Mouse (Mus musculus): ENCODE measurements around the gene Foxl1. TPM values are rescaled to one million over a fixed set of nuclear protein-coding genes. Genes with fewer than 3 reads are reported as not detected.
"Not testable (repeated sequence)": the region's sequence is repeated elsewhere in the genome, so short reads cannot be mapped to it uniquely, and the experiment has no call there.

The Foxl1 gene
- polyA plus RNA-seq, 1 experiment from 2014 or later = 0.52 TPM

DNA sequence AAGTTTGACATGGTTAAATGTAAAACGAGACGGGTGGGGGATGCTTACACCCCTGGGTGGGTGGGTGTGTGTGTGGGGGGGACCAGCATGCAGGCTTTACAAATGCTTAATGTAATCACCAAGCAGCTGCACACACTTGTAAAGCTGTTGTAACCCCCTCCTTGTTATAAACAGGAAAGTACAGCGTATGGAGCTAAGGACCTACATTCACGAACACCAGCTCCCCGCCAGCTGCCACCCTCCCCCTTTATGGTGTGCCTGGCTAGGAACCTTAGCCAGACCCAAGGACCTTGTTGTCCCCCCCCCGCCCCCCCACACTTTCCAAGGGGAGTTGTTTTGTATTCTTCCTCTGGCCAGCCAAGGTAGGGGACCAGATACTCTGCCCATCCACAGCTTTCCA is 1.0 kb upstream of the Foxl1 start:
- ATAC-seq (ENCODE audit: extremely low read depth, insufficient number of reproducible peaks, low FRiP score, low TSS enrichment) = no peak
- Histone ChIP-seq H3K4me1 (peaks cover 58% of the 10 kb centered on the region), H3K9ac (peak overlapping the region; percentile 33; the same call in 1 of the 2 replicates), H3K9me3 (no peaks in the 10 kb centered on the region), H3K27me3 (replicated peaks) (peaks cover 95% of the 10 kb centered on the region), H3K27ac (replicated peaks) (no peak overlapping the region), H3K36me3 (0 out of 2 replicates have a peak, but pooled peaks cover 7% of the 10 kb centered on the region), H3K4me3 (peak overlapping the region; percentile 46), H3K4me2 (peak overlapping the region; percentile 67)
- WGBS = 14% methylated on average over 6 of the region's 6 CpGs

DNA sequence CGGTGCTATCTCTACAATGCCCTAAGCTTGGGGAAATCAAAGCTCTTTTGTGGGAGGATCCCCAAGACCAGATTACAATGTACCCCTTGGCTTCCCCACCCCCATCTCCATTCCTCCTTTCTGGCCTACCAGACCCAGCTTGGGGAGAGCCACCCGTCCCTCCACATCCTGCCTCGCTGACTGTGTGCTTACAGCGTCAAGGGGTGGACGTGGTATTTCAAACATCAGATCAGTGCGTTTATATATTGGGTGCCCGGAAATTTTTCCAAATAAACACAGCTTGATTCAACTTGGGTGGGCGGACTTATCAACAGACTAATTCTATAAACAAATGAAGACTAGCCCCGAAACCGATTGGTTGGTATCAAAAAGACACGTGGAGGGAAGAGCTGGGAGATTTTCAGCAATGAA is 444 bp upstream of the Foxl1 start:
- peaks cover 52% of the 10 kb centered on the region for H3K4me1 ChIP-seq
- H3K27me3 ChIP-seq (replicated peaks) = peaks cover 89% of the 10 kb centered on the region
- peak overlapping the region; percentile 33; the same call in 1 of the 2 replicates for H3K9ac ChIP-seq
- ATAC-seq (ENCODE audit: extremely low read depth, insufficient number of reproducible peaks, low FRiP score, low TSS enrichment) = no peak
- 13% methylated on average over 11 of the region's 11 CpGs for WGBS
- H3K4me3 ChIP-seq = peak overlapping the region; percentile 47; the same call in 1 of the 2 replicates
- H3K9me3 ChIP-seq = no peaks in the 10 kb centered on the region
- 0 out of 2 replicates have a peak, but pooled peaks cover 1% of the 10 kb centered on the region for H3K36me3 ChIP-seq
- no peak overlapping the region for H3K27ac ChIP-seq (replicated peaks)
- peak overlapping the region; percentile 67; the same call in 1 of the 2 replicates for H3K4me2 ChIP-seq

DNA sequence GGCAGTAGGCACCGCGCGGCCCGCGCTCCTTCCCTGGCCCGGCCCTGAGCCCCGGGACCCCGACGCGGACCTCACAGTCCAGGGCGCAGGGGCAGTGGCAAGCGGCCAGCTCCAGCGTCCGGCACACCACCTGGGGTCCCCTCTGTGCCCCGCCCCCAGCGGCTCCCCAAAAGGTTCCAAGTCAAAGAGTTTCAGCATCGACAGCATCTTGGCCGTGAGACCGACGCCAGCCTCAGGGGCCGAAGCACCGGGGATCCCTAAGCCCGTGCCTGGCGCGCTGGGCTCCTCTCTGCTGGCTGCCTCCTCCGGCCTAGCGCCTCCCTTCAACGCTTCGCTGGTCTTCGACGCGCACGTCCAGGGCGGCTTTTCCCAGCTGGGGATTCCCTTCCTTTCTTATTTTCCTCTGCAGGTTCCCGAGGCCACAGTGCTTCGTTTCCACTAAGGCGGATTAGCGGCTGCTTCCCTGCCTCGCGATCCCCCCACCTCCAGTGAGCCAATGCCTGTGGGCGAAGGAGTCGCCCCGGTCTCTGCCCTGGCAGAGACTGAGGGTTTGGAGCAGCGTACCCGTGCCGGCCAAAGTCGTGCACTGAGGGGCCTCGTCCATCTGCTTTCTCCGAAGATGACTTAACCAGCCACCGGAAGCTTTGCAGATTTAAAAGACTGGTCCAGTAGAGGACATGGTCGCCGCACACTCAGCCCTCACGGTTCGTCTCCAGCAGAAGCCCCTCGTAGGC is 958 bp downstream of the Foxl1 start:
- peaks cover 75% of the 10 kb centered on the region for H3K27me3 ChIP-seq (replicated peaks)
- no peaks in the 10 kb centered on the region for H3K36me3 ChIP-seq
- H3K9ac ChIP-seq = peak overlapping the region; percentile 72
- H3K4me3 ChIP-seq = peak overlapping the region; percentile 47
- H3K4me2 ChIP-seq = peak overlapping the region; percentile 67
- peaks cover 48% of the 10 kb centered on the region for H3K4me1 ChIP-seq
- no peaks in the 10 kb centered on the region for H3K9me3 ChIP-seq
- 6% methylated on average over 54 of the region's 55 CpGs for WGBS
- no peak for ATAC-seq (ENCODE audit: extremely low read depth, insufficient number of reproducible peaks, low FRiP score, low TSS enrichment)
- H3K27ac ChIP-seq (replicated peaks) = no peak overlapping the region

GRCm38 (mm10) chr8:121129265-121129940 is 1.7 kb downstream of the Foxl1 start:
- peaks cover 45% of the 10 kb centered on the region for H3K4me1 ChIP-seq
- no peaks in the 10 kb centered on the region for H3K36me3 ChIP-seq
- no peak overlapping the region for H3K27ac ChIP-seq (replicated peaks)
- ATAC-seq (ENCODE audit: extremely low read depth, insufficient number of reproducible peaks, low FRiP score, low TSS enrichment) = no peak
- peaks cover 68% of the 10 kb centered on the region for H3K27me3 ChIP-seq (replicated peaks)
- H3K4me2 ChIP-seq = peak overlapping the region; percentile 67
- 32% methylated on average over 16 of the region's 16 CpGs for WGBS
- H3K4me3 ChIP-seq = no peak overlapping the region
- no peaks in the 10 kb centered on the region for H3K9me3 ChIP-seq
- H3K9ac ChIP-seq = peak overlapping the region; percentile 72; the same call in 1 of the 2 replicates

DNA sequence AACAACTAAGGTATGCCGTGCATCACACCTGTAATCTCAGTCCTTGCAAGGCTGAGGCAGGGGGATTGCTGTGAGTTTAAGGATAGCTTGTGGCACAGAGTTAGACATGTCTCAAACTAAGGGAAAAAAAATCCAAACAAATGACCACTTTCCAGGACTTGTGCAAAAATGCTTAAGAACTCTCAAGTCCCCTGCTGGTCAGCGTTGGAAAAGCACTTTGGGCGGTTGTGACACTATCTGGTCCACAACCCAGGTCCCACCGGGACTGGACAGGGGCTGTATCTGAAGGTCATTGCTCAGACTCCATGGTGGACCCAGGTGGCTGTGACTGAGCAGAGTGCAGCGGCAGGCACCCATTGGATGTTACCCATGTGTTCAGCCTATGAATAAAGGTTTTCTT is 2.8 kb downstream of the Foxl1 start:
- H3K4me1 ChIP-seq = peaks cover 42% of the 10 kb centered on the region
- no peaks in the 10 kb centered on the region for H3K36me3 ChIP-seq
- no peak overlapping the region for H3K27ac ChIP-seq (replicated peaks)
- H3K9me3 ChIP-seq = no peaks in the 10 kb centered on the region
- ATAC-seq (ENCODE audit: extremely low read depth, insufficient number of reproducible peaks, low FRiP score, low TSS enrichment) = no peak
- peaks cover 58% of the 10 kb centered on the region for H3K27me3 ChIP-seq (replicated peaks)
- no peak overlapping the region for H3K4me3 ChIP-seq
- H3K9ac ChIP-seq = no peak overlapping the region
- no peak overlapping the region for H3K4me2 ChIP-seq
- WGBS = 32% methylated on average over 5 of the region's 5 CpGs

GRCm38 (mm10) chr8:121132961-121133513 is 5.3 kb downstream of the Foxl1 start:
- Histone ChIP-seq H3K4me1 (peaks cover 23% of the 10 kb centered on the region), H3K36me3 (peaks cover 14% of the 10 kb centered on the region), H3K9me3 (peaks cover 11% of the 10 kb centered on the region; the same call in 1 of the 2 replicates), H3K4me2 (no peak overlapping the region), H3K4me3 (no peak overlapping the region), H3K27ac (replicated peaks) (no peak overlapping the region), H3K27me3 (replicated peaks) (peaks cover 32% of the 10 kb centered on the region), H3K9ac (no peak overlapping the region)
- WGBS = 74% methylated on average over 5 of the region's 5 CpGs
- no peak for ATAC-seq (ENCODE audit: extremely low read depth, insufficient number of reproducible peaks, low FRiP score, low TSS enrichment)

DNA sequence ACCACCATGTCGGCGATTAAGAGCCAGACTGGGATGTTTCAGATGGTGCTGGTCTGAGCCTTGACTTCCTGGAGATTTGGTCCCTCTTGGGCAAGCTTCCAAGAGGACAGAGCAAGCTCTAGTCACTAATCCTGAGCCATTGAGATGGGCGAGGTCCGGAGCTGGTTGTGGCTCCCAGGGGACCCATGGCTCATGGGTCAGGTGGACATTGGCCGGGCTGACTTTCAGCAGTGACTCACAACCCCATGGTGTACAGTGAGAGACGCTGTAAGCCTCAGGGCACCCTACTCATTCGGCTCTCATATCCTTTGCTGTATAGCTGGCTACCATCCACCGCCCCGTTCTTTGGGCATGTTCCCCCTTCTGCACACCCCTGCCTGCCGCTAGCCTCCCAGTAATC is 6.4 kb downstream of the Foxl1 start:
- H3K4me2 ChIP-seq = no peak overlapping the region
- peaks cover 21% of the 10 kb centered on the region for H3K36me3 ChIP-seq
- H3K4me3 ChIP-seq = no peak overlapping the region
- H3K4me1 ChIP-seq = peaks cover 13% of the 10 kb centered on the region
- no peak for ATAC-seq (ENCODE audit: extremely low read depth, insufficient number of reproducible peaks, low FRiP score, low TSS enrichment)
- H3K9ac ChIP-seq = no peak overlapping the region
- H3K27me3 ChIP-seq (replicated peaks) = peaks cover 22% of the 10 kb centered on the region
- H3K9me3 ChIP-seq = peaks cover 16% of the 10 kb centered on the region; the same call in 1 of the 2 replicates
- 86% methylated on average over 10 of the region's 10 CpGs for WGBS
- no peak overlapping the region for H3K27ac ChIP-seq (replicated peaks)

- ATAC-seq (ENCODE audit: extremely low read depth, insufficient number of reproducible peaks, low FRiP score, low TSS enrichment) = no peak
- H3K4me1 ChIP-seq = peaks cover 10% of the 10 kb centered on the region
- no peak overlapping the region for H3K4me3 ChIP-seq
- peaks cover 18% of the 10 kb centered on the region for H3K27me3 ChIP-seq (replicated peaks)
- peaks cover 21% of the 10 kb centered on the region for H3K36me3 ChIP-seq
- no peak overlapping the region for H3K9ac ChIP-seq
- H3K9me3 ChIP-seq = peaks cover 16% of the 10 kb centered on the region; the same call in 1 of the 2 replicates
- 83% methylated on average over 11 of the region's 11 CpGs for WGBS
- H3K4me2 ChIP-seq = no peak overlapping the region
- H3K27ac ChIP-seq (replicated peaks) = no peak overlapping the region
Measured at GRCm38 (mm10) chr8:121134512-121134911, 6.8 kb downstream of the Foxl1 start.

- Histone ChIP-seq H3K4me3 (no peak overlapping the region), H3K9ac (no peak overlapping the region), H3K4me2 (no peak overlapping the region), H3K4me1 (peaks cover 10% of the 10 kb centered on the region), H3K27me3 (replicated peaks) (peaks cover 4% of the 10 kb centered on the region; the same call in 1 of the 2 replicates), H3K9me3 (peaks cover 16% of the 10 kb centered on the region; the same call in 1 of the 2 replicates), H3K27ac (replicated peaks) (no peak overlapping the region), H3K36me3 (peaks cover 21% of the 10 kb centered on the region)
- no peak for ATAC-seq (ENCODE audit: extremely low read depth, insufficient number of reproducible peaks, low FRiP score, low TSS enrichment)
- 83% methylated on average over 6 of the region's 6 CpGs for WGBS
Measured at GRCm38 (mm10) chr8:121136856-121137255, 9.1 kb downstream of the Foxl1 start.

- ATAC-seq (ENCODE audit: extremely low read depth, insufficient number of reproducible peaks, low FRiP score, low TSS enrichment); H3K4me2 ChIP-seq; H3K27ac ChIP-seq (replicated peaks); H3K4me3 ChIP-seq; H3K9me3 ChIP-seq; H3K36me3 ChIP-seq; H3K9ac ChIP-seq: not testable (repeated sequence)
- peaks cover 12% of the 10 kb centered on the region for H3K4me1 ChIP-seq
- WGBS = 70% methylated on average over 5 of the region's 6 CpGs
- H3K27me3 ChIP-seq (replicated peaks) = peaks cover 29% of the 10 kb centered on the region
Measured at GRCm38 (mm10) chr8:121145457-121146134, 17.9 kb downstream of the Foxl1 start.

DNA sequence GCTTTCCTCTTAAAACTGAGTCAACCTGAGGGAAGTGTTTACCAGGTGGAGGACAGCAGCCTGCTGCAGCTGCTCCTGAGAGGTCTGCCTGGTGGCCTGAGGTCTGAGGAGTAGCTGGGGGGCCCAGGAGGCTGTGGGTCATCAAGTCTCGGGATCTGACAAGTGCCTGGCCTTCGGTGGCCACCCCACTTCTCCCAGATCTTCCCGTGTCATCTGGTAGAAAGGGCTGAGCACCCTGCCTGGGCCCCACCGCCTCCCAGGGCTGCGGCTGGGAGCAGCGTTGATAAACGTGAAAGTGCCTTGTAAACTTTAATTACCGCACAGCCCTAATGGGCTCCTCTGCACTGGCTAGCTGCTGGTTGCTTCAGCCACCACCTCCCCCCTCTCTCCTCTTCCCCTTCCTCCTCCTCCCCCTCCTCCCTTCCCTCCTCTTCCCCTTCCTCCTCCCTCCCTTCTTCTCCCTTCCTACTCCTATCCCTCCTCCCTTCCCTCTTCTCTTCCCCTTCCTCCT is 20.9 kb downstream of the Foxl1 start:
- no peak overlapping the region for H3K4me3 ChIP-seq
- H3K9me3 ChIP-seq = no peaks in the 10 kb centered on the region
- H3K36me3 ChIP-seq = no peaks in the 10 kb centered on the region
- H3K9ac ChIP-seq = peak overlapping the region; percentile 25; the same call in 1 of the 2 replicates
- 15% methylated on average over 8 of the region's 8 CpGs for WGBS
- H3K27ac ChIP-seq (replicated peaks) = no peak overlapping the region
- ATAC-seq (ENCODE audit: extremely low read depth, insufficient number of reproducible peaks, low FRiP score, low TSS enrichment) = no peak
- H3K27me3 ChIP-seq (replicated peaks) = peaks cover 8% of the 10 kb centered on the region
- no peak overlapping the region for H3K4me2 ChIP-seq
- H3K4me1 ChIP-seq = peaks cover 22% of the 10 kb centered on the region

All from heart, embryonic 13.5 days (tissue).